Mouse (Mus musculus) bone marrow, adult 2 months (tissue): ENCODE measurements around the gene Auts2.

ENCODE experiments used
- CTCF ChIP-seq: fragments of 200-500 bp; IDR thresholded peaks from 2 replicates; pipeline ENCODE4 v1.5.1; 2011; ENCODE audit warnings: low read length, control low read depth; ENCODE audit not compliant: control insufficient read depth, insufficient read depth
- POLR2A ChIP-seq: fragments of 200-500 bp; IDR thresholded peaks from 2 replicates; pipeline ENCODE4 v1.6.1; 2011; ENCODE audit warnings: low read depth, mild to moderate bottlenecking, control low read depth, low read length, borderline replicate concordance; ENCODE audit not compliant: control insufficient read depth

GRCm38 (mm10) chr5:132186659-132187058 lies 356.5 kb downstream of the Auts2 start:
- no peak for TF ChIP-seq CTCF
- TF ChIP-seq POLR2A: no peak
